Mouse (Mus musculus) liver, postnatal 0 days (tissue): Measurements from ENCODE around the gene Rapgef1.

ENCODE experiments used
- CTCF ChIP-seq: sonication (generic); IDR thresholded peaks from 2 replicates; pipeline ENCODE4 v1.5.1; 2016; ENCODE audit warnings: antibody characterized with exemption, low read depth
- EP300 ChIP-seq: IDR thresholded peaks from 2 replicates; pipeline ENCODE4 v1.6.1; 2016; ENCODE audit warnings: antibody characterized with exemption, low read depth, mild to moderate bottlenecking

GRCm38 (mm10) chr2:29716691-29717090 lies 97.2 kb downstream of the Rapgef1 start:
- TF ChIP-seq CTCF (no peak), EP300 (no peak)
